Mouse (Mus musculus) small intestine, adult 2 months (tissue): ENCODE measurements around the gene Prdm16.

Experiments
- CTCF ChIP-seq: fragments of 200-500 bp; IDR thresholded peaks from 2 replicates; pipeline ENCODE4 v1.5.1; 2012; ENCODE audit warnings: low read depth, mild to moderate bottlenecking, control low read depth, inconsistent platforms, low read length, moderate library complexity, mixed read lengths; ENCODE audit not compliant: insufficient replicate concordance, insufficient read length; ENCODE audit errors: extremely low read depth
- POLR2A ChIP-seq: fragments of 200-500 bp; IDR thresholded peaks from 2 replicates; pipeline ENCODE4 v1.6.1; 2012; ENCODE audit warnings: low read depth, mild to moderate bottlenecking, control low read depth, inconsistent platforms, low read length, moderate library complexity

DNA sequence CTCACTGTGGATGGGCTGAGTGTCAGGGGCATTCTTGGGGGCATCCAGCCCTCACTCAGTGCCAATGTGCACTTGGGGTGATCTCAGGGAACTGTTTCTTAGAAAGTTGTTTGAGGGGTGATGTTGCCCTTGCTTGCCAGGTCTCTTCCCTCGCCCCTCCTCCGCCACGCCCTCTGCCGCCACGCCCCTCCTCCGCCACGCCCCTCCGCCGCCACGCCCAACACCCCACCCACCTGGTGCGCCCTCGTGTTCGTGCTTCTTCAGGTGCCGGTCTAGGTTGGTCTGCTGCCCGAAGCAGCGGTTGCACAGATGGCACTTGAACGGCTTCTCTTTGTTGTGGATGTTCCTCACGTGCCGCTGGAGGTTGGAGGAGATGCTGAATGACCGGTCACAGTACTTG, 308.2 kb downstream of the Prdm16 start:
- no peak for TF ChIP-seq POLR2A
- no peak for TF ChIP-seq CTCF
